Mouse (Mus musculus): Measurements from ENCODE around the gene Sdccag8.

The Sdccag8 gene

DNA sequence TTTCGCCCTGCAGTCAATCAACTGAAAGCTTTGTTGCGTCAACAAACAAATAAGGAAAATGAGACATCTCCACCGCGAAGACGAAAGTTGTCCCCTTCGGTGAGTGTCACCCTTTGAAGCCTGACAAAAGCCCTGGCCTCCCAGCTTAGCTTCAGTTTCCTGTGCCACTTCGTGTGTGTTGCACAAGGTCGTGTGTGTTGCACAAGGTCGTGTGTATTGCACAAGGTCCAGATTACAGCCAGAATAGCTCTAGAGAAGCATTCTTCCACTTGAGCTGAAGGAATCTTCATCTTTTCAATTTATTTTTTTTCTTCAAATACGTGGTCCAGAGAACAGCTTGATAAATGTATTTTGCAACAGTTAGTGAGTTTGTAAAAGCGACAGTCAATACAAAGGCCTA lies 11.7 kb downstream of the Sdccag8 start:
- in situ Hi-C loops (cut with MboI; ENCODE audit: unreplicated experiment in 2 of 2): loop anchor here in 1 of 2 experiments (25.0 kb wide), 1 partner anchor 1511 kb away; the partner anchor contains the start of gene Hnrnpu

DNA sequence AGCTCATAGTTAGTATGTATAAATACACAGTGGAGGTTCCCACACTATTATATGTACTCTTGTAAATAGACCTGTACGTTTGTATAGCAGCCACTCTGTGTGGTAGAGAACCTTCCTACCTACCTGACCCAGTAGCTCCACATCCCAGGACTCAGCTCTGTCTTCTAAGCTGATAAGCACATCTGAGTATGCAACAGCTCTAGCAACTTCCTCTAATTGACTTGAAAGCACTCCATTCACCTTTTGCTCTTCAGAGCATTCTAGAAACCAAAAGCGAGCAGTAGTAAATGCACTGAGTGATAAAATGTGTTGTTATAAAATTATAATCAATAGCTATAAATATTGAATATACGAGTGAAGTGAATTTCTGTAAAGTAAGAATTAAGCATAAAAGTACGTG lies 12.5 kb downstream of the Sdccag8 start:
- in situ Hi-C loops (cut with MboI; ENCODE audit: unreplicated experiment in 2 of 2): loop anchor here in 1 of 2 experiments (25.0 kb wide), 1 partner anchor 1510 kb away; the partner anchor contains the start of gene Hnrnpu

DNA sequence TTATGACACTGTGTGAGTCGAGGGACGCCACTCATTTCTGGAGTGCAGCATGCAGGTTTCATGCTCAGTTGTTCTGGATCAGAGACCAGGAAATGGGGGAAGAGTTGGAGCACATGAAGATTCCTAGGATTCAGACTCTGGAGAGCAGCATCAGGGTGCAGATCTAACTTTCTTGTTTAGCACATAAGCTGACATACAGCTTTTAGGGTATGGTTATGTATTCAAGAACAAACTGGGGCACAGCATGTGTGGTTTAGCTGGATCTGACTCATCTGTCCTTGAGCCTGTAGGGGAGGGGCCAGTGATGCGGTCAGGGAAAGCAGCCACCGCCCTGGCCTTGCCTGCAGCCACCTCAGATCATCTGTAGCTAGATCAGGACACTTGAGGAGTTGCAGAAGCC lies 12.9 kb downstream of the Sdccag8 start:
- in situ Hi-C loops (cut with MboI; ENCODE audit: unreplicated experiment in 2 of 2): loop anchor here in 1 of 2 experiments (25.0 kb wide), 1 partner anchor 1510 kb away; the partner anchor contains the start of gene Hnrnpu

DNA sequence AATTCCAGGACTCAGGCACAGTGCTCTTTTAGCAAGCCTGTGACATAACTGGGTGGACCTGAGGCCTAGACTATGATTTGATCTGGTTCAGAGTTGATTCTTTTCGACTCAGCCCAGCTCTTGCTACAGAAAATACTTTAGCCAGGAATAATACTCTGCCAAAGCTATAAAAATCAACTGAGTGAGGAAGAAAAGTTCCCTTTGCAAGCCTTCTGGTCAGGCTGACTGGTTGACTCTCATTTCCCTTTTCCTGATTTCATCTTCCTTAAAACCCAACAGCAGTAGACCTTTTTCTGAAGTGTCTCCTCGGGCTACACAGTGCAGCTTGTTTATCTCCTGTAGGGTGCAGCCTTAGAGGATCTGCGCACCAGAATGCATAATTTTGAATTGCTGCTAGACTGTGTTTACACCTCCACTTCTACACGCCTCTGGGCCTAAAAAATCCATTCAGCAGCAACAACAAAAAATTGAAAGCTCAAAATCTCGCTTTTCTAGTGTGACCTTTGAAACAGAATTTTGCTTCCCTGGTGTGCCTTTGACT lies 13.6 kb downstream of the Sdccag8 start:
- in situ Hi-C loops (cut with MboI; ENCODE audit: unreplicated experiment in 2 of 2): loop anchor here in 1 of 2 experiments (25.0 kb wide), 1 partner anchor 1509 kb away; the partner anchor contains the start of gene Hnrnpu

DNA sequence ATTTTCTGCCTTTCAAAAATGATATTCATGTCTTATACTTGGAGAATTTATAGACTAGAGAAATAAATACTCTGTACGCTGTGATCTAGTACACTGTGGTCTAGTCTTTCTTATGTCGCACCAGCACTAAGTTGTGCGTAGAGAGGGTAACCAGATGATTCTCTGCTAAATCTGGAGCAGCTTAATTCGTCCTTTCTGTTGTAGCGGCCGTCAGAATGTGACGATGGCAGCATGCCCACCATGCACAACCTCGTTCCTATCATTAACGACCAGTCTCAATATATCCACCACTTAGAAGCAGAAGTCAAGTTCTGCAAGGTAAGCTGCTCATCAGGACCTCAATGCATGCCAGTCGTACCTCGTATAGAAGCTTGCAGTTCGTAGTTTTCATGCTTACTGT lies 14.2 kb downstream of the Sdccag8 start:
- in situ Hi-C loops (cut with MboI; ENCODE audit: unreplicated experiment in 2 of 2): loop anchor here in 1 of 2 experiments (25.0 kb wide), 1 partner anchor 1509 kb away; the partner anchor contains the start of gene Hnrnpu

DNA sequence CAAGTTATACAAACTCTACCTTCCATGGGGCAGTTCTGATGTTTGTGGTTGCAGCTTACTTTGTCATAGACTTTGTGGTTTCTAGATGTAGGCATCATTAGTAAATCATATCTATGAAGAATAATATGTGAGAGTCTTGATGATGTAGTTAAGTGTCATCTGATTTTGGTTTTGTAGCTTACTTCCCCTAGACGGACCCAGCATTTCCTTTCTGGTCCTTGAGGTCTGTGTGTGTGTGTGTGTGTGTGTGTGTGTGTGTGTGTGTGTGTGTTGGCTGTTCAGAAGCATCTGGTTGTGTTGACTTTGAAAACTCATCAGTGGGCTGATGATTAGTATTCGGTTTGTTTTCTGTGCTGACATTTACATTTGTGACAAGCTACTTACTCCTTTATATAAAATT lies 17.6 kb downstream of the Sdccag8 start:
- in situ Hi-C loops (cut with MboI; ENCODE audit: unreplicated experiment in 2 of 2): loop anchor here in 1 of 2 experiments (25.0 kb wide), 1 partner anchor 1505 kb away; the partner anchor contains the start of gene Hnrnpu

DNA sequence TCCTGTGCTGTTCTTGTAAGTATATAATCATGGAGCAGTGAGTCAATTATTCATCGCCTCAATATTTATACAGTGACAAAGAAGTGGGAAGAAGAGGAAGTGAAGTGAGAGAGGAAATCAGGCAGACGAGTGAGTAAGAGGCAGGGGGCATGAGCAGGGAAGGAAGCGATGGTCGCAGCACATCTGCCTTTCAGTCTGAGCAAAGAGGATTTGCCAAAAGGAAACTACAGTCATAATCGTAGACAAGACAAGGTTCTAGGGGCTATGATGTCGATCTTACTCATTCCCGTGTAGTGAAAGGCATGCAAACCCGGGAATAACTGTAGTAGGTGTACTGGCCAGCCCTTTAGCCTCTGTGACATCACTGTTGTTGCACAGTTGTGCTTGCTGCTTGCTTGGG lies 18.1 kb downstream of the Sdccag8 start:
- in situ Hi-C loops (cut with MboI; ENCODE audit: unreplicated experiment in 2 of 2): loop anchor here in 1 of 2 experiments (25.0 kb wide), 1 partner anchor 1505 kb away; the partner anchor contains the start of gene Hnrnpu

DNA sequence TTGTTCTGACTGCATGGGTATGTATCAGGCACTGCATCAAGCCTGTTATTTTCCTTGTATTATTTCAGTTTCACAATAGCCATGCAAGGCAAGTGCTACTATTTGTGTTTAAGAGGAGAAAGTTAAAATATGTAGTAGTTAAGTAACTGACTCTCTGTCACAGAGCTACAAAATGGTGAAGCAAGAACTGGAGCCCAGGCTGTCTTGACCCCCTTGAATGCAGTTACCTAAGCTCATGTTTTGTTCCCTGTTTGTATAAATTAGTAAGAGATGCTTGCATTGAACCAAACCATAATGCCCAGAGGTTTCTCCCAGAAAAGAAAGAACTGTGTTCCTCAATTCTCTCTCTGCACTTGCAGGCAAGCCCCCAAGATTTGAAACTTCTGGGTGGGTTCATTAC lies 18.8 kb downstream of the Sdccag8 start:
- in situ Hi-C loops (cut with MboI; ENCODE audit: unreplicated experiment in 2 of 2): loop anchor here in 1 of 2 experiments (25.0 kb wide), 1 partner anchor 1504 kb away; the partner anchor contains the start of gene Hnrnpu

DNA sequence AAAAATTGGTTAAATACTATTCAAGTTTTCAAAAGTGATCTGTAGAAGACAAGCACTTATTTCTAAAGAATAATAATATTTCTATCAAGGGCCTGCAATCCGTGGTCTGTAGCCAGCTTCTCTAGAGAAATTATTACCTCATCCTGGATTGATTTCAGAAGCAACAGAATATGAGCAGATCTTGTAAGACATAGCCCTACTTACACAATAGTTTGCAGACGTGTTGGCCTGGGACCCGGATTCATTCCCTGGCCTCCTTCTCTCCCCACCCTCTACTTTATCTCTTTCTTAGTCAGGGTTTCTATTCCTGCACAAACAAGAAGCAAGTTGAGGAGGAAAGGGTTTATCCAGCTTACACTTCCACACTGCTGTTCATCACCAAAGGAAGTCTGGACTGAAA lies 19.5 kb downstream of the Sdccag8 start:
- in situ Hi-C loops (cut with MboI; ENCODE audit: unreplicated experiment in 2 of 2): loop anchor here in 1 of 2 experiments (25.0 kb wide), 1 partner anchor 1503 kb away; the partner anchor contains the start of gene Hnrnpu

DNA sequence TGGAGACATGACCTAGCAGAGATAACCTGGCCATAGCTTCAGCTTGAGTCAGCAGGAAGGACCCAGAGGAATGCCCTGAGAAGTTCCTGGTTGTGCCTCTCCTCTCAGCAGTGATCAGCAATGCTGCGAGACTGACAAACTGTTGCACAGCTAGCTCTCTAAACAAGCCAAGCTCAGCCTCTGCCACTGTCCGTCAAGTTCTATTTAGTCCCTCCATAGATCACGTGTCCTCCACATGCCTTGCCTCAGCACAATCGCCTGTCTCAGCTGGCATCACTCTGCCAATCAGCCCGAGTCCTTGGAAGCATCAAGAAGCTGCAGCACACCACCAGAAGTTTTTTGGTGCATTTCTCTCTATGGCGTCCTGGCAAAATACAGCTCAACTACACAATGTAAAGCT lies 20.4 kb downstream of the Sdccag8 start:
- in situ Hi-C loops (cut with MboI; ENCODE audit: unreplicated experiment in 2 of 2): loop anchor here in 1 of 2 experiments (25.0 kb wide), 1 partner anchor 1502 kb away; the partner anchor contains the start of gene Hnrnpu

DNA sequence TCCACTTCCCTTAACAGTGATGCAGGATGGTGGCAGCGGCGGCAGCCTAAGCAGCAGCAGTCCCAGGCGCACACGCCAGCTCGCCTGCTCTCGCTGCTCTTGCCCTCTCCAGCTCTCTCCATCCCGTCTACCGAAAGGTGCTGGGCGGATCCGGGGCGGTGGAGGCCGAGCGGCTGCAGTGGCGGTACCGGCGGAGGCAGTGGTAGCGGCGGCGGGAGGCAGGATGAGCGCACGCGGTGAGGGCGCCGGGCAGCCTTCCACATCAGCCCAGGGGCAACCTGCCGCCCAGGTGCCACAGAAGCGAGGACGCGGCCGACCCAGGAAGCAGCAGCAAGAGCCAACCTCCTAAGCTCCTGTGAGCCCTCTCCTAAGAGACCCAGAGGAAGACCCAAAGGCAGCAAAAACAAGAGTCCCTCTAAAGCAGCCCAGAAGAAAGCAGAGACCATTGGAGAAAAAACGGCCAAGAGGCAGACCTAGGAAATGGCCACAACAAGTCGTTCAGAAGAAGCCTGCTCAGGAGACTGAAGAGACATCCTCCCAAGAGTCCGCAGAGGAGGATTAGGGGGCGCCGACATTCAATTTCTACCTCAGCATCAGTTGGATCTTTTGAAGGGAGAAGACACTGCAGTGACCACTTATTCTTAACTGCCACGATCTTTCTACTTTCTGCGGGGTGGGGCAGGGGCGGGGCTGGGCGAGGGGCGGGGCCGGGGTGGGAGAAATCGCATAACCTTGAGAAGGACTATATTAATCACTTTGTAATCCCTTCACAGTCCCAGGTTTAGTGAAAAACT lies 21.2 kb downstream of the Sdccag8 start:
- in situ Hi-C loops (cut with MboI; ENCODE audit: unreplicated experiment in 2 of 2): loop anchor here in 1 of 2 experiments (25.0 kb wide), 1 partner anchor 1502 kb away; the partner anchor contains the start of gene Hnrnpu

DNA sequence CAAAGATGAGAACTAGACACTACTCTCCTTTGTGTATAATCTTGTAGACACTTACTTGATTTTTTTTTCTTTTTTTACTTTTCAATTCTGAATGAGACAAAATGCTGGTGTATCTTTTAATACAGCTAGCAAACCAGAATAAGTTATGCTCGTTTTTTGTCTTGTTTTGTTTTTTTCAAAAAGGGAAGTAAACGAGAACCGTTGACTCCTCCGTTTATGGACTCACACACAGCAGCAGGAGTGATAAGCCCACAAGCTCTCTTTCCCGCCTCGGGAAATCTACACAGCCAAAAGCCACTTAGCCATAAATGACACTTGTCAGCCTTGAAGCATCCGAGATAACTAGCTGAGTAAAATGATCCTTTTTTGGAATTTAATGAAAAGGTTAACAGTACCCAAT lies 22.1 kb downstream of the Sdccag8 start:
- in situ Hi-C loops (cut with MboI; ENCODE audit: unreplicated experiment in 2 of 2): loop anchor here in 1 of 2 experiments (25.0 kb wide), 1 partner anchor 1501 kb away; the partner anchor contains the start of gene Hnrnpu

DNA sequence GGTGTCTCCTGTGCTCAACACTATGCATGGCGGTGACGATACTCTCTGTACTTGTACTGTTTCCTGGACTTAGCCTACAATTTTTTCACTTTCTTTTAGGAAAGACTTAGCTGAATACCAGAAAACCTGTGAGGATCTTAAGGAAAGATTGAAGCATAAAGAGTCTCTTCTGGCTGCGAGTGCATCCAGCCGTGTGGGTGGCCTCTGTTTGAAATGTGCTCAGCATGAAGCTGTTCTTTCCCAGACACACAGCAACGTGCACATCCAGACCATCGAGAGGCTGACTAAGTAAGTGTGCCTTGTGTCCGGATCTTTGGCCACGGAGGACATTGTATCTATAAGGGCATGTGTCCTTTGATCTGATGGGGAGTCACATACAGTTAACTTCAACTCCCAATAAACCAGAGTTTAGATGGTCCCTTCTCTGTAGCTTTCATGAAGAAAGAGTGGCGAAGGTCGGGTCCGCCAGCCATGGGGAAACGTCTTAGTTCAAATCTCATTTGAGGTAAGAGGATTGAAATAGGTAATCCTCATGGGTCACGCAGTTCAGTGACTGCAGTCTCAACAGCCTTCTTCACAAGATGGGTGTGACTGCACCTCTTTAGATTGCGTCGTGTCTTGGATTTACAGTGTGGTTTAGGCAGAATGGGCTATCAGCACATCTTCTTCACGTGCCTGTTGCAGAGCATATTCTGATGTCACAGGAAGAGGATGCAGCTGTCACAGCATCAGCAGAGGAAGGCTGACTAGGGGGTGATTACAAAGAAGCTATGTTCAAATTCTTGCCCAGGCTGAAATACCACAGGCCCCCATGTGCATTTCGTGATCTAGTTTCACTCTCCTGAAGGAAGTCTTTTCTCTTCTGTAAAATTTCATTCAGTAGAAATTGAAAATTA lies 30.9 kb downstream of the Sdccag8 start:
- in situ Hi-C loops (cut with MboI; ENCODE audit: unreplicated experiment in 2 of 2): loop anchor here in 1 of 2 experiments (5.0 to 25.0 kb wide), 2 partner anchors 113 to 1492 kb away; partner anchors contain the start of gene Hnrnpu

DNA sequence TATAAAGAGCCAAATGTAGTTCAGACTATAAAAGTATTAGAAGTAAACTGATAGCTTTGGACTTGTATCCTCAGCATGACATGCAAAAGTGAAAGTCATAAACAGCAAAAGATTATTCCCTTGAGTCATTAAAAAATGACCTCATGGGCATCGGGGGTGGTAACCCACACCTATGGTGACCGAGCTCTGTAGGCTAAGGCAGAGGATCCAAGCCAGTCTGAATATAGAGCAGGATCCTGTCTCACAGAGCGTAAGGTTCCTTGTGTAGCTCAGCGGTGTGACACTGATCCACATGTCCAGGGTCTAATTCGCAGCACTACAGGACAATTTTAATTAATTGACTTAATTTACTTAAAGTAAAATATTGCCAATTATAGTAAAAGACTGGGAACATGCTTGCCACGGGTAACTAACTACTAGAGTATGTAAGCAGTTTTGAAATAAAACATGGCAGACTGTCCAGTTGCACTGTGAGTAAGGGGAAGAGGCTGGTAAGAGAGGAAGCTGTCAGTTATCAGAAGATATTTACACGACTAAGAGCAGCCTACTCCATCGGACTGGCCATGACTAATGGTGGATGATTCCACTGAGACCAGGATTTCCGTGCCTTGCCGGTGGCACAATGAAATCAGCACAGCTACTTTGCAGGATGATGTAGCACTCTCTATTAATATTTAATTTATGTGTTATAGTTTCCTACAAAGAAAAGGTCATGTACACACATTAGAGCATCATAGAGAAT lies 32.8 kb downstream of the Sdccag8 start:
- in situ Hi-C loops (cut with MboI; ENCODE audit: unreplicated experiment in 2 of 2): loop anchor here in 1 of 2 experiments (5.0 to 25.0 kb wide), 2 partner anchors 115 to 1490 kb away; partner anchors contain the start of gene Hnrnpu

DNA sequence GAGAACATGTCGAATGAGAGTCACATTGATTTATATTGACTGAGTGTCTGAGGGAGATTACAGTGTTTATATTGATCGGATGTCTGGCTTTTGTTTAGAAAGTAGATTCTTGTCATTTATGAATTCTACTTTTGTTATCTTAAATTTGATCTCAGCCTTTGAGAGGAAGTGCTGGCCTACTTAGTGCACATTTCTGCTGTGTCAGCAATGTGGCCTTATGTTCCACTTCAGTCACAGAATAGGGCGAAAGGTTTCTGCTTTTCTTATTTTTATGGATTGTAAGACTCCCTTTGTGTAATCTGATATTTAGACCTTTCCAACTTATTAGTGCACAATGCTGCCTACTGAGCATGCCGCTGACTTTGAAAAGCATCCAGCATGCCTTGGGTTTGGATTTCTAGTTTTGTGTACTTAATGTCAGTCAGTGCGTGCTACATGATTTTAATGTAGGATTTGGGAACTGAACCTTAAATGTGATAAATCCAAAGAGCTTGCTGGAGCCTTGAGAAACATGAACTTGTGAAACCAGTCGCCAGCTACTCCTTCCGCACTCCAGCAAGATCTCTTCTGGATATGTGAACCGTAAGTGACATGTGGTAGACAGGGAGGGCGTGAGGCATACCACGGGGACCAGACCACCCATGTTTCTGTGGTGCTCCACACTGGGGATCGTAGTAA lies 34.3 kb downstream of the Sdccag8 start:
- in situ Hi-C loops (cut with MboI; ENCODE audit: unreplicated experiment in 2 of 2): loop anchor here in 1 of 2 experiments (5.0 to 25.0 kb wide), 2 partner anchors 116 to 1489 kb away; partner anchors contain the start of gene Hnrnpu

DNA sequence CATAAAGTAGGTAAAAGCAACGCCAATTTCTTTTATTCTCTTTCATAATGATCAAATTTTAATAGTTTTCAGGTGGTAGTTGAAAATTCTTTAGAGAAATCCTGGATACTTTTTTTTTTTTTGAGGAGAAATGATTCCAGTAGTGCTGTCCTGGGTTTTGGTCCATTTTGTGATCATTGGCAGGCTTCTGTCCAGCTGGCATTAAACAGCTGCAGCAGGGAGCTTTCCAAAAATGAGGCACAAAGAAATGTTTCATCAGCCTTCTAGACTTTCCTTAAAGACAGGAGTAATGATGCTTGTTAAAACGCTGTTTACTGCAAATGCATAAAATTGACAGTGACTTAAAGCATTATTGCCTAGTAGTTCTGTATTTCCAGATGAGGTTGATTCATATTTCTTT lies 34.9 kb downstream of the Sdccag8 start:
- in situ Hi-C loops (cut with MboI; ENCODE audit: unreplicated experiment in 2 of 2): loop anchor here in 1 of 2 experiments (5.0 to 25.0 kb wide), 2 partner anchors 117 to 1488 kb away; partner anchors contain the start of gene Hnrnpu

DNA sequence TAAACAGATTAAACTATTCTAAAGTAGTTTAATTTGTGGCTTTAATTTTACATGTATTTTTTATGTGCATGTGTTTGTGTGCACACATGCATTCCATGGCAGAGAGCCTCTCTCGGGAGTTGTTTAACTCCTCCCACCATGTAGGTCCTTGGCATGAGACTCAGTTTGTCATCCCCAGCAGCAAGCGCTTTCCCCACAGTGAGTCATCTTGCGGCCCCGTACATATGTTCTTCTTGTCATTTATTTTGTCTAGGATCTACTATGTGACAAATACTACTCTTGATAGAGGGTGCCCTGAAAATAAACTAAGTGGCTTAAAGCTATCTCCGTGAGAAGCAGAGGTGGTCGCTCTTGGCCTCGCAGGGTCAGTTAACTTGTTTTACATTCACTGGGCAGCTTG lies 36.9 kb downstream of the Sdccag8 start:
- in situ Hi-C loops (cut with MboI; ENCODE audit: unreplicated experiment in 2 of 2): loop anchor here (10.0 to 25.0 kb wide), 4 partner anchors 57 to 1814 kb away; no protein-coding TSS in a partner anchor

Measured in v-Abl transformed pro-B cells (cell line).